Mouse (Mus musculus) heart, postnatal 0 days (tissue): Measurements from ENCODE around the gene Kcnj10. TPM values are rescaled to one million over a fixed set of nuclear protein-coding genes. Genes with fewer than 3 reads are reported as not detected.

ENCODE experiments used
- ATAC-seq: fragments of 200-750 bp; cut with Nextera tagmentation; 2 replicates; pipeline ENCODE4 v1.8.0; 2017; ENCODE audit warnings: low read depth, moderate number of reproducible peaks, moderate library complexity; ENCODE audit not compliant: insufficient read depth
- DNase-seq: peaks from one replicate; pipeline ENCODE4 v3.0.0-alpha.2; 2016; ENCODE audit warnings: low spot score
- H3K27ac ChIP-seq: fragments of 300-500 bp; sonication (generic); 2 replicates; pipeline ENCODE4 v1.5.1; 2014; ENCODE audit warnings: low read depth, mild to moderate bottlenecking
- H3K27me3 ChIP-seq: fragments of 300-500 bp; sonication (generic); 2 replicates; pipeline ENCODE4 v1.6.1; 2014; ENCODE audit warnings: low read length, mixed read lengths; ENCODE audit not compliant: control insufficient read depth, insufficient read depth
- H3K36me3 ChIP-seq: fragments of 300-500 bp; sonication (generic); replicated peaks from 2 replicates; pipeline ENCODE4 v1.6.1; 2014; ENCODE audit warnings: low read length, mixed read lengths; ENCODE audit not compliant: control insufficient read depth, insufficient read depth
- H3K4me1 ChIP-seq: fragments of 300-500 bp; sonication (generic); 2 replicates; pipeline ENCODE4 v1.6.1; 2014; ENCODE audit warnings: antibody characterized with exemption; ENCODE audit not compliant: control insufficient read depth, insufficient read depth
- H3K4me2 ChIP-seq: fragments of 300-500 bp; sonication (generic); 2 replicates; pipeline ENCODE4 v1.6.1; 2014; ENCODE audit warnings: low read depth, mild to moderate bottlenecking, low read length, moderate library complexity
- H3K4me3 ChIP-seq: fragments of 300-500 bp; sonication (generic); 2 replicates; pipeline ENCODE4 v1.5.1; 2014; ENCODE audit warnings: low read depth, low read length
- H3K9ac ChIP-seq: fragments of 300-500 bp; sonication (generic); replicated peaks from 2 replicates; pipeline ENCODE4 v1.6.1; 2014; ENCODE audit warnings: low read depth, low read length, mixed read lengths
- H3K9me3 ChIP-seq: fragments of 300-500 bp; sonication (generic); replicated peaks from 2 replicates; pipeline ENCODE4 v1.6.1; 2016; ENCODE audit warnings: low read length; ENCODE audit not compliant: control insufficient read depth
- CTCF ChIP-seq: IDR thresholded peaks from 2 replicates; pipeline ENCODE4 v1.5.1; 2016; ENCODE audit warnings: antibody characterized with exemption, control low read depth, low read depth
- EP300 ChIP-seq: IDR thresholded peaks from 2 replicates; pipeline ENCODE4 v1.6.1; 2016; ENCODE audit warnings: antibody characterized with exemption, low read depth
- WGBS: fragments of 180-500 bp; shearing (Covaris S2); extraction: QIAGEN DNeasy Blood & Tissue Kit; methylation state at CpG from one replicate; pipeline ENCODE4 v1.1.7; 2014; 5-methylcytosine and 5-hydroxymethylcytosine counted together
- polyA plus RNA-seq: library from polyadenylated mRNA; unstranded; fragments of >200 nt; fragmentation: Nextera tagmentation; extraction: Ambion mirVana; gene quantifications from 2 replicates; pipeline ENCODE4 v1.2.1, GENCODE M21; 2015
- total RNA-seq: library from RNA; depleted of rRNA; stranded (reverse); fragments of >200 nt; gene quantifications from 2 replicates; pipeline ENCODE4 v1.2.3, GENCODE M21; 2014; ENCODE audit warnings: low replicate concordance

Gene Kcnj10
- total and polyA plus RNA-seq, 2 experiments from 2014 or later = not detected

GRCm38 (mm10) chr1:172328041-172328440 lies 13.0 kb upstream of the Kcnj10 start:
- Histone ChIP-seq H3K9me3 (no peaks in the 10 kb centered on the region), H3K9ac (no peak overlapping the region), H3K4me3 (no peak overlapping the region), H3K4me2 (no peak overlapping the region), H3K36me3 (no peaks in the 10 kb centered on the region), H3K27me3 (peaks cover 60% of the 10 kb centered on the region), H3K4me1 (0 out of 2 replicates have a peak, but pooled peaks cover 3% of the 10 kb centered on the region), H3K27ac (no peak overlapping the region)
- 71% methylated on average over 3 of the region's 3 CpGs for WGBS
- no peak for DNase-seq
- no peak for ATAC-seq
- TF ChIP-seq CTCF (no peak), EP300 (no peak)

GRCm38 (mm10) chr1:172328461-172328860 lies 12.5 kb upstream of the Kcnj10 start:
- no peak for ATAC-seq
- Histone ChIP-seq H3K36me3 (no peaks in the 10 kb centered on the region), H3K9ac (no peak overlapping the region), H3K4me1 (0 out of 2 replicates have a peak, but pooled peaks cover 3% of the 10 kb centered on the region), H3K4me3 (no peak overlapping the region), H3K27me3 (peaks cover 60% of the 10 kb centered on the region), H3K4me2 (no peak overlapping the region), H3K27ac (no peak overlapping the region), H3K9me3 (no peaks in the 10 kb centered on the region)
- 68% methylated on average over 7 of the region's 7 CpGs for WGBS
- TF ChIP-seq EP300 (no peak), CTCF (no peak)
- no peak for DNase-seq

GRCm38 (mm10) chr1:172329131-172329530 lies 11.9 kb upstream of the Kcnj10 start, which contains the start of gene Kcnj9:
Gene Kcnj9, minus strand, starts transcription at chr1:172329318.
- Histone ChIP-seq H3K27ac (no peak within 1 kb of the TSS), H3K27me3 (peaks cover 65% of the 10 kb centered on the region), H3K4me1 (0 out of 2 replicates have a peak, but pooled peaks cover 3% of the 10 kb centered on the region), H3K4me3 (no peak within 1 kb of the TSS), H3K36me3 (no peaks in the 10 kb centered on the region), H3K9ac (no peak within 1 kb of the TSS), H3K4me2 (no peak within 1 kb of the TSS), H3K9me3 (no peaks in the 10 kb centered on the region)
- 21% methylated on average over 9 of the region's 9 CpGs for WGBS
- DNase-seq (no peak), ATAC-seq (no peak)
- TF ChIP-seq EP300 = no peak
- no peak for TF ChIP-seq CTCF

DNA sequence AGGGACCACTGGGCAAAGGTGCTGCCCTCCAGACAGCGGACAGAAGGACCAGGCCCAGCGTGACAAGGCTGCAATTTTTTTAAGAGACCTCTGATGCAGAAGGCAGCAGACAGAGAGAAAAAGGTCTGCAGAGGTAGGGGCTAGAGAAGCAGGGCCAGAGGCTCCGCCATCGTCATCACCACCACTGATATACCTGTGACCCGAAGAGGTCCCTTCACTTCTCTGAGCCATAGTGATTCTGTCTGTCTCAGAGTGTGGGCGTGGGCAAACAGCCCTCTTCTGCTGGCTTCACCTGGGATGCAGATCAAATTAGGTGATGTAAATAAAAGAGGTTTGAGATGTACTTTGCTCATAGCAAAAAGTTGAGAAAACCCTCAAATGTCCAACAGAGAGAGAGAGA lies 11.4 kb upstream of the Kcnj10 start:
- no peak overlapping the region for H3K27ac ChIP-seq
- no peak for DNase-seq
- no peak overlapping the region for H3K4me2 ChIP-seq
- no peak for ATAC-seq
- no peak overlapping the region for H3K9ac ChIP-seq
- WGBS = 66% methylated on average over 6 of the region's 6 CpGs
- 0 out of 2 replicates have a peak, but pooled peaks cover 3% of the 10 kb centered on the region for H3K4me1 ChIP-seq
- no peaks in the 10 kb centered on the region for H3K36me3 ChIP-seq
- no peak for TF ChIP-seq CTCF
- TF ChIP-seq EP300 = no peak
- H3K27me3 ChIP-seq = peaks cover 65% of the 10 kb centered on the region
- no peaks in the 10 kb centered on the region for H3K9me3 ChIP-seq
- no peak overlapping the region for H3K4me3 ChIP-seq

- ATAC-seq (no peak), DNase-seq (no peak)
- Histone ChIP-seq H3K27me3 (peaks cover 64% of the 10 kb centered on the region), H3K4me3 (no peak overlapping the region), H3K9ac (no peak overlapping the region), H3K4me2 (no peak overlapping the region), H3K4me1 (no peaks in the 10 kb centered on the region), H3K27ac (no peak overlapping the region), H3K36me3 (no peaks in the 10 kb centered on the region), H3K9me3 (no peaks in the 10 kb centered on the region)
- WGBS = 72% methylated on average over 8 of the region's 8 CpGs
- TF ChIP-seq EP300 (no peak), CTCF (no peak)
Observed at GRCm38 (mm10) chr1:172331422-172331947, 9.5 kb upstream of the Kcnj10 start.

GRCm38 (mm10) chr1:172332925-172333324 lies 8.1 kb upstream of the Kcnj10 start:
- no peaks in the 10 kb centered on the region for H3K4me1 ChIP-seq
- no peak overlapping the region for H3K4me3 ChIP-seq
- DNase-seq (no peak), ATAC-seq (no peak)
- no peaks in the 10 kb centered on the region for H3K9me3 ChIP-seq
- H3K36me3 ChIP-seq = no peaks in the 10 kb centered on the region
- no peak for TF ChIP-seq EP300
- no peak for TF ChIP-seq CTCF
- H3K27ac ChIP-seq = no peak overlapping the region
- H3K27me3 ChIP-seq = peaks cover 58% of the 10 kb centered on the region
- no peak overlapping the region for H3K4me2 ChIP-seq
- WGBS = 59% methylated on average over 2 of the region's 2 CpGs
- H3K9ac ChIP-seq = no peak overlapping the region
